Mouse (Mus musculus) embryonic facial prominence, embryonic 13.5 days (tissue): ENCODE data around the gene Hnrnpd. TPM values are rescaled to one million over a fixed set of nuclear protein-coding genes. Genes with fewer than 3 reads are reported as not detected.

ENCODE experiments used
- ATAC-seq: fragments of 200-750 bp; cut with Nextera tagmentation; 2 replicates; pipeline ENCODE4 v1.8.0; 2017; ENCODE audit warnings: low read depth; ENCODE audit not compliant: insufficient number of reproducible peaks, insufficient read depth, low FRiP score, low TSS enrichment
- H3K27ac ChIP-seq: fragments of 300-500 bp; sonication (generic); 2 replicates; pipeline ENCODE4 v1.5.1; 2015; ENCODE audit warnings: moderate library complexity, mild to moderate bottlenecking, inconsistent platforms
- H3K27me3 ChIP-seq: fragments of 300-500 bp; sonication (generic); 2 replicates; pipeline ENCODE4 v1.6.1; 2015; ENCODE audit warnings: mild to moderate bottlenecking, inconsistent platforms
- H3K36me3 ChIP-seq: fragments of 300-500 bp; sonication (generic); 2 replicates; pipeline ENCODE4 v1.6.1; 2015; ENCODE audit warnings: mild to moderate bottlenecking, inconsistent platforms
- H3K4me1 ChIP-seq: fragments of 300-500 bp; sonication (generic); 2 replicates; pipeline ENCODE4 v1.6.1; 2015; ENCODE audit warnings: inconsistent platforms
- H3K4me2 ChIP-seq: fragments of 300-500 bp; sonication (generic); 2 replicates; pipeline ENCODE4 v1.6.1; 2015; ENCODE audit warnings: moderate library complexity, mild to moderate bottlenecking, inconsistent platforms
- H3K4me3 ChIP-seq: fragments of 300-500 bp; sonication (generic); 2 replicates; pipeline ENCODE4 v1.5.1; 2015; ENCODE audit warnings: mild to moderate bottlenecking, inconsistent platforms
- H3K9ac ChIP-seq: fragments of 300-500 bp; sonication (generic); 2 replicates; pipeline ENCODE4 v1.6.1; 2015; ENCODE audit warnings: mild to moderate bottlenecking, inconsistent platforms
- H3K9me3 ChIP-seq: fragments of 300-500 bp; sonication (generic); 2 replicates; pipeline ENCODE4 v1.6.1; 2016; ENCODE audit warnings: inconsistent platforms
- WGBS: fragments of 180-500 bp; shearing (Covaris S2); methylation state at CpG from one replicate; pipeline ENCODE4 v1.1.7; 2015; ENCODE audit warnings: mixed read lengths; 5-methylcytosine and 5-hydroxymethylcytosine counted together
- polyA plus RNA-seq: library from polyadenylated mRNA; unstranded; fragments of >200 nt; fragmentation: Nextera tagmentation; extraction: Ambion mirVana; gene quantifications from 2 replicates; pipeline ENCODE4 v1.2.1, GENCODE M21; 2015

The Hnrnpd gene
- polyA plus RNA-seq, 1 experiment from 2014 or later: 245 TPM

DNA sequence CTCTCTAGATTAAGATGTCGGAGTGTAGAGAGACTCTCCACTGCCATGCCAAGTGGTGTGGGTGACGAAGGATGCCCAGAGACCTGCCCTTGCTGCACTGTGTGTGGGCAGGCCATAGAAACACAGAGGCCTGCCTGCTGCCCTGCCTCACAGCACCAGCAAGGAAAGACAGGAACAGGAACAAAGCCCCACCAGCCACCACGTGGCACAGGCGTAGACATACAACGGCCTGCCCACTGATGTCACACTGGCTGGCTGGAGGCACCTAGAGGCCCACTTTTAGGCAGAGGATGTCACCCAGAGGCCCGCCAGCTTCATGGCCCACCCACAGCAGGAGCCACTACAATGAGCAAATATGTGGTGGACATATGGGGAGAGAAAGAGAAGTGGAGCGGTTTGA lies 21.3 kb upstream of the Hnrnpd start:
- Histone ChIP-seq H3K9me3 (peaks cover 10% of the 10 kb centered on the region; the same call in 1 of the 2 replicates), H3K4me3 (no peak overlapping the region), H3K36me3 (no peaks in the 10 kb centered on the region), H3K4me2 (no peak overlapping the region), H3K27ac (no peak overlapping the region), H3K4me1 (no peaks in the 10 kb centered on the region), H3K9ac (no peak overlapping the region), H3K27me3 (no peaks in the 10 kb centered on the region)
- 78% methylated on average over 7 of the region's 7 CpGs for WGBS
- ATAC-seq: no peak

GRCm38 (mm10) chr5:99994680-99995079 lies 15.9 kb upstream of the Hnrnpd start:
- Histone ChIP-seq H3K9me3 (peaks cover 10% of the 10 kb centered on the region; the same call in 1 of the 2 replicates), H3K4me3 (no peak overlapping the region), H3K4me1 (no peaks in the 10 kb centered on the region), H3K9ac (no peak overlapping the region), H3K27me3 (no peaks in the 10 kb centered on the region), H3K27ac (no peak overlapping the region), H3K36me3 (no peaks in the 10 kb centered on the region), H3K4me2 (no peak overlapping the region)
- no peak for ATAC-seq
- WGBS: 90% methylated on average over 3 of the region's 3 CpGs

GRCm38 (mm10) chr5:99994166-99994565 lies 15.4 kb upstream of the Hnrnpd start:
- WGBS: 73% methylated on average over 3 of the region's 3 CpGs
- no peak for ATAC-seq
- peaks cover 10% of the 10 kb centered on the region; the same call in 1 of the 2 replicates for H3K9me3 ChIP-seq
- H3K4me1 ChIP-seq: no peaks in the 10 kb centered on the region
- H3K27ac ChIP-seq: no peak overlapping the region
- H3K4me2 ChIP-seq: no peak overlapping the region
- H3K27me3 ChIP-seq: no peaks in the 10 kb centered on the region
- H3K36me3 ChIP-seq: no peaks in the 10 kb centered on the region
- H3K4me3 ChIP-seq: no peak overlapping the region
- no peak overlapping the region for H3K9ac ChIP-seq

DNA sequence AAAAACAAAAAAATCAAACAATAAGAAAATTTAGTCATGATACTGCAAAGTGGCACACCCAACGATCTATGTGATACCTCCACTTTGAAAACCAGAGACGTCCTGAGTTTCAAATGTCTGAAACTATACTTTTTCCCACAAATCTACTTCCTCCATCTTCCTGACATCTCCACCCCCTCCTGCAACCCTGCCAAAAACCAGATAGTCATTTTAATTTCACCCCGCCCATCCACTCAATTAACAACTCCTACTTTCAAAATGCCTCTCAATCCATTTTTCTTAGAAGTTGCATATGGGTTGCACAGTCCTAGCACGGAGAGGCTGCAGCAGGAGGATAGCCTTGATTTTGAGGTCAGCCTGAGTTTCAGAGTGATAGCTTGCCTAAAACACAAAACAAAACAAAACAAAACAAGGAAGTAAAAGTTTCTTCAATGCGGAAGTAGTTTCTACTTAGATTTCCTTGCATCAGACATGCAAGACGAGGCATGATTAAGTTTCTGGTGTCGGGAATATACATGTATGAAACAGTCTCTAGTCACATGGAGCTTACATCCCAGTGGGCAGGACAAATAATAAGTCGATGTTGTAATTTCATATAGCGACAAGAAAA lies 4.8 kb upstream of the Hnrnpd start:
- H3K4me2 ChIP-seq: no peak overlapping the region
- ATAC-seq: no peak
- H3K27me3 ChIP-seq: no peaks in the 10 kb centered on the region
- no peak overlapping the region for H3K27ac ChIP-seq
- no peak overlapping the region for H3K9ac ChIP-seq
- no peaks in the 10 kb centered on the region for H3K4me1 ChIP-seq
- H3K4me3 ChIP-seq: no peak overlapping the region
- no peaks in the 10 kb centered on the region for H3K36me3 ChIP-seq
- no peaks in the 10 kb centered on the region for H3K9me3 ChIP-seq
- WGBS: 87% methylated on average over 9 of the region's 9 CpGs

DNA sequence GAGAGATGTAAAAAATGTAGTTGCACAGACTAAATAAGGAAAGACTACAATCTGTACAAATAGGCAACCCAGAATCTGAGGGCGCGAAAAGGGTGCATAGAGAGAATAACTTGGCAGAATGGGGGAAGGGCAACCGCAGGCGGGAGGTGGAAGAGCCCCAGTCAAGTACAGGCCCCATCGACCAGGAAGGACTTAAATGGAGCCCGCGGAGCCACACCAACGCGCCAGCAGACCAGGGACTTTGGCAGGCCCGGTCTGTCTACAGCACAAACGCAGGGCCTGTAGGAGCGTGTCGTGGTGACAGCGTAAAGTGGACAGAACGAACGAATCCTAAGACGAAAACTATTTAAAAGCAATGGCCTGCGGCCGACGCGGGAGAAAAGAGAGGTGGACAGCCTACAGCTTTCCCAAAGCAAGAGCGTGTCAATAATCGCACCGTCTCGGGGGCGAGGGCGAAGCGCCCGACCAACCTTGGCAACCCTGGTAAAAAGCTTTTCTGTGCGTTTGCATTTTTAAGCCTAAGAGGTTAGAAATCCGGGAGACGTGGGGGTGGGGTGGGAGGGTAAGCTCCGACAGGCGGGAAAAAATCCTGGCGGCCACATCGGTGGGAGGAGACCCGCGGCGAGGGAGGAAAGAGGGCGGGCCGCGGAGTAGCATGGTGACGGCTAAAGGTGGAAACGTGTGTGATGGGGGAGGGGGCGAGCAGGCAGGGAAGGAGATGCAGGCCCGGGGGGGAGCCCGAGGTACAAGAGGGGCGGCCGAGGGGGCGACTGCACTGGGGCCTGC lies 1.0 kb downstream of the Hnrnpd start:
- Histone ChIP-seq H3K27me3 (no peaks in the 10 kb centered on the region), H3K4me1 (peaks cover 21% of the 10 kb centered on the region), H3K9ac (peak overlapping the region; percentile 99), H3K4me2 (peak overlapping the region; percentile 84), H3K4me3 (peak overlapping the region; percentile 94), H3K27ac (peak overlapping the region; percentile 99), H3K9me3 (no peaks in the 10 kb centered on the region), H3K36me3 (peaks cover 8% of the 10 kb centered on the region; the same call in 1 of the 2 replicates)
- under 1% methylated on average over 47 of the region's 50 CpGs for WGBS
- peak; percentile 68 for ATAC-seq

GRCm38 (mm10) chr5:99976334-99976955 lies 2.3 kb downstream of the Hnrnpd start:
- Histone ChIP-seq H3K4me3 (peak overlapping the region; percentile 94), H3K4me2 (peak overlapping the region; percentile 84), H3K4me1 (peaks cover 22% of the 10 kb centered on the region), H3K9me3 (no peaks in the 10 kb centered on the region), H3K27ac (peak overlapping the region; percentile 99; the same call in 1 of the 2 replicates), H3K9ac (peak overlapping the region; percentile 99), H3K27me3 (no peaks in the 10 kb centered on the region), H3K36me3 (peaks cover 9% of the 10 kb centered on the region; the same call in 1 of the 2 replicates)
- no peak for ATAC-seq
- 11% methylated on average over 8 of the region's 8 CpGs for WGBS

GRCm38 (mm10) chr5:99975776-99976175 lies 3.0 kb downstream of the Hnrnpd start:
- ATAC-seq: no peak
- Histone ChIP-seq H3K4me3 (peak overlapping the region; percentile 94), H3K36me3 (peaks cover 11% of the 10 kb centered on the region), H3K4me1 (peaks cover 22% of the 10 kb centered on the region), H3K27ac (no peak overlapping the region), H3K4me2 (peak overlapping the region; percentile 84), H3K9me3 (no peaks in the 10 kb centered on the region), H3K27me3 (no peaks in the 10 kb centered on the region), H3K9ac (no peak overlapping the region)
- WGBS: 72% methylated on average over 1 of the region's 1 CpGs

DNA sequence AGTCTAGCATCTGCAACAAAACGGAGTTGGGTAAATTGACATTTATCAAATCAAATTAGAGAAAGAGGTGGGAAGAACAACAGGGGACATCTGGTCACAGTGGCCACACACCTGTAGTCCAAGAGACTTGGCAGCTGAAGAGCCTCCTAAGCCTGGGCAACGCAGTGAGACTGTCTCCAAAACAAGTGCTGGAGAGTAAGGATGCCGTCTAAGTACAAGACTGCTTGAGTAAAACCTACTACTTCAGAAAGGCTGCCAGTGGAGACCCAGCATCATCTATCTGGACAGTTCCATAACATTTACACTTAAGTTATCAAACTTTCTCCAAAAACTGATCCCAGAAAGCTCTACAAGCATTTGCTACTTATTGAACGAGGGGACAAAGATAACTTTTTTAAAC lies 3.7 kb downstream of the Hnrnpd start:
- no peaks in the 10 kb centered on the region for H3K27me3 ChIP-seq
- no peak for ATAC-seq
- H3K4me2 ChIP-seq: peak overlapping the region; percentile 84
- peaks cover 16% of the 10 kb centered on the region for H3K36me3 ChIP-seq
- H3K9ac ChIP-seq: no peak overlapping the region
- 53% methylated on average over 4 of the region's 4 CpGs for WGBS
- no peaks in the 10 kb centered on the region for H3K9me3 ChIP-seq
- peak overlapping the region; percentile 20; the same call in 1 of the 2 replicates for H3K4me3 ChIP-seq
- no peak overlapping the region for H3K27ac ChIP-seq
- H3K4me1 ChIP-seq: peaks cover 22% of the 10 kb centered on the region

DNA sequence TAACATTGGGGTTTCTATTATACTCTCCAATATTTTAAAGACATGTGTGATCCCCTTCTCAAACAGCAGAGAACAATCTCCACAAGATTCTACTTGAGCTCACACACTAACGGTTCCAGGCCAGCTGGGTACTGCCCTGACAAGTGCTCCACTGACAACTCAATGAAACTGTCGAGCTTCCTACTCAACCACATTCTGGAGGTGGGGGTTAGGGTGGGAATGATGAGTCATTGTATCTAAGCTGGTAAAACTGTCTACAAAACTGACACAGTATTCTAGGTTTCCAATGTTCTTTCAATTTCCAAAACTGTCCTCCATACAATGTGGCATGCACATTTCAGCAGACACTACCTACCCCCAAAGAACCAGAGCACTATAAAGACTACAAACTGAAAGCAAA lies 4.8 kb downstream of the Hnrnpd start:
- peak overlapping the region; percentile 84 for H3K4me2 ChIP-seq
- no peak overlapping the region for H3K27ac ChIP-seq
- H3K27me3 ChIP-seq: no peaks in the 10 kb centered on the region
- 41% methylated on average over 2 of the region's 2 CpGs for WGBS
- H3K9me3 ChIP-seq: no peaks in the 10 kb centered on the region
- peaks cover 25% of the 10 kb centered on the region for H3K4me1 ChIP-seq
- peaks cover 16% of the 10 kb centered on the region for H3K36me3 ChIP-seq
- ATAC-seq: no peak
- no peak overlapping the region for H3K9ac ChIP-seq
- no peak overlapping the region for H3K4me3 ChIP-seq

DNA sequence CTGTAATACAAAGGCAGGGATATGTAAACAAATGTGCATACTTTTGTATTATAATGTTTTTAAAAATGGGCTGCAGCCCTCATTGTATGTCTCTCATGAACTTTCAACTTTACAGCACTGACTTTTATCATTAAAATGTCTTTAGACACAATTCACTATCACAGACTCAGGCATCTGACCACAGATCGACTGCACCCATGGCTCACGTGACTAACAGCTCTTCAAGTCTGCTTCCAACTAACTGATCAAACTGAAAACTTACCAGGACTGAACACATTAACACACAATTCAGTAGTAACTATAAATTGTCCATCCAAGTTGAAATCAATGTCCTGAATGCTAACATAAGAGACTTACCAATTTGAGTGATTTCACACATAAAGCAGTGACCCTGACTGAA lies 18.8 kb downstream of the Hnrnpd start:
- Histone ChIP-seq H3K36me3 (peaks cover 50% of the 10 kb centered on the region), H3K9ac (no peak overlapping the region), H3K4me2 (no peak overlapping the region), H3K4me3 (no peak overlapping the region), H3K27ac (no peak overlapping the region), H3K27me3 (no peaks in the 10 kb centered on the region), H3K4me1 (no peaks in the 10 kb centered on the region), H3K9me3 (no peaks in the 10 kb centered on the region)
- 82% methylated on average over 2 of the region's 2 CpGs for WGBS
- ATAC-seq: no peak

- no peak for ATAC-seq
- Histone ChIP-seq H3K27ac (no peak overlapping the region), H3K4me2 (no peak overlapping the region), H3K4me3 (no peak overlapping the region), H3K36me3 (peaks cover 46% of the 10 kb centered on the region), H3K9ac (no peak overlapping the region), H3K4me1 (no peaks in the 10 kb centered on the region), H3K9me3 (no peaks in the 10 kb centered on the region), H3K27me3 (no peaks in the 10 kb centered on the region)
- 86% methylated on average over 2 of the region's 2 CpGs for WGBS
Measured at GRCm38 (mm10) chr5:99959236-99959936, 19.4 kb downstream of the Hnrnpd start.
